Mouse (Mus musculus) natural killer cell, adult 2 months (primary cell): ENCODE results near the gene Csnk1g2.
A peak's percentile ranks its signal among the peaks of the same experiment; 100 is the strongest.
"Not testable (repeated sequence)": the region's sequence is repeated elsewhere in the genome, so short reads cannot be mapped to it uniquely, and the experiment has no call there.

Source experiments
- DNase-seq, 2 experiments: peaks; one replicate each; pipeline ENCODE4 v3.0.0; 2022; ENCODE audit warnings: low spot score in 2 of 2

Gene Csnk1g2

GRCm38 (mm10) chr10:80602698-80603325 lies 19.8 kb upstream of the Csnk1g2 start, which contains the start of the genes Scamp4 and Adat3:
Gene Scamp4 (plus strand): TSS chr10:80602872.
Gene Adat3 (plus strand): TSS chr10:80602880.
- DNase-seq: peak; percentile 92 to 95

DNA sequence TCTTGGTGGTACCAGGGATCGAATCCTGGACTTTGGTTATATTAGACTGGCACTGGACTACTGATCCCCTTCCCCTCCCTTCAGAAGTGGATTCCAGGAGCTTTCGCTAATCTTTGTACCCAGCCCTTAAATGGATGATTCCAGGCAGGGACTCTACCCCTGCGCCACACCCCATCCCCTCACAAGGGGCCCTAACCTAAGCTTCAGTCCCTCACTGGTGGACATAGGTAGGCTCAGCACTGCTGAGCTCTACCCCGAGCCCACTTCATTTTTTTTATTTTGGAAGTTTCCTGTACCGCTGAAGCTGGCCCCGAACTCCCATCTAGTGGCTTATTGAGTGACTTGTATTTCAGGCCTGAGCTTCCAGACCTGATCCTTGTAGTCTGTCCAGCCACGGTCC lies 19.3 kb upstream of the Csnk1g2 start:
- DNase-seq: no peak

DNA sequence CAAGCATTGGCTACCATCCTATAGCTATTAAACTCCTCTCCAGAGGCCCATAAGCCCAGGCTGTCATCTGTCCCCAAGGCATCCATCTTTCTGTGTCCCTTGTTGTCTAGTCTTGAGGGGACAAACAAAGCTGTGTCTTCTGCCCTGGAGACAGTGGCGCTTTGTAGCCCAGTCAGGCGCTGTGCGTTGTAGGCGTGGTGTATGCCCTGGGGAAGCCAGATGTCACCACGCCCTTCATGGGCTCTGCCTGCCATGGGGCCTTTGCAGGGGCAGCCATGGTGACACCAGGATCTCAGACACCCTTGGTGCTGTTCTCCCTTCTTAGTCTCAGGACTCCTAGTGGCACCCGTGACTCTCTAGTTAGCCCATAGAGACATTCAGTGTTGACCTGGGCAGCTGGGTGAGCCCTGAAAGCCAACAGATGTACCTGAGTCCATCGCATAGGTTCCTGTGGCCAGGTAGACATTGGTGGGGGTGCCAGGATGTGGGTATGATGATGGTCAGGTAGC lies 18.6 kb upstream of the Csnk1g2 start:
- peak in 1 of 2 experiments; percentile 61 for DNase-seq

DNA sequence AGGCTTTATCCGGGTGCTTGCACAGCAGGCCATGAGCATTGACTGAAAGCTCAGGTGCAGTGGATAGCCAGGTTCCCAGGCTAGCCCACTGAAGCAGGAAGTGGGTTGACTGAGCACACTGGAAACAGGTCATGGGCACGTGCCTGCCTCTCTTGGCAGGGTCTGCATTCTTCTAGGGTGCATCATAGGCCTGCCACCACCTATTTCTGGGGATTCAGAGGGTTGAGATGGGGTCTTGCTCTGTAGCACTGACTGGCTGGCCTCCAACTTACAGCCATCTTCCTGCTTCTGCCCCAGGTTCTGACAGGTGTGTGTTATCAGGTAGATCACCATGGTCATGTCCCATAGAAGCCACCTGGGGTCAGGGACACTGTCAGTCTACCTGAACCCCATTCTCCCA lies 17.6 kb upstream of the Csnk1g2 start:
- no peak for DNase-seq

DNA sequence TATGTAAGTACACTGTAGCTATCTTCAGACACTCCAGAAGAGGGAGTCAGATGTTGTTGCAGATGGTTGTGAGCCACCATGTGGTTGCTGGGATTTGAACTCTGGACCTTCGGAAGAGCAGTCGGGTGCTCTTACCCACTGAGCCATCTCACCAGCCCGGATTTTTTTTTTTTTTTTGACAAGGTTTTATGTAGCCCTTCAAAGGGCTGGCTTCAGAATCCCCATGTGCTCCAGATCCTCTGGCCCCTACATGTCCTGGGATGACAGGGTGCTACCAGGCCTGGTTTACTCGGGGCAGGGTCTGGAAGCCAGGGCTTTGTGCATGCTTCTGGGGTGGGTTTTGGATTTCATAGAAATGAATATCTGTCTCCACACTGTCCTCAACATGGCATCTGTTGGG lies 16.9 kb upstream of the Csnk1g2 start, which contains the start of gene Gm49322:
Gene Gm49322 (plus strand): TSS at position 301 of the 400 bp plus-strand sequence.
- DNase-seq: not testable (repeated sequence)

DNA sequence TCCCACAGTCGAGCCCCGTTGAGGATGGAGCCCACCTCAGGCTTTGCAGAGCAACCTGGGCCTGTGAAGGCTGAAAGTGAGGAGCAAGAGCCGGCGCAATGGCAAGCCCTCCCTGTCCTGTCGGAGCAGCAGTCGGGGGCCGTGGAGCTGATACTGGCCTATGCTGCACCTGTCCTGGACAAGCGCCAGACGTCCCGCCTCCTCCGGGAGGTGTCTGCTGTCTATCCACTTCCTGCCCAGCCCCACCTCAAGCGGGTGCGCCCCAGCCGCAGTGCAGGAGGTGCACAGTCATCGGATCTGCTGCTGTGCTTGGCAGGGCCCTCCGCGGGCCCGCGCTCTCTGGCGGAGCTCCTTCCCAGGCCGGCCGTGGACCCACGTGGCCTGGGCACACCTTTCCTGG lies 16.3 kb upstream of the Csnk1g2 start:
- no peak for DNase-seq

- DNase-seq: no peak
Measured at GRCm38 (mm10) chr10:80606737-80607350, 15.8 kb upstream of the Csnk1g2 start.

DNA sequence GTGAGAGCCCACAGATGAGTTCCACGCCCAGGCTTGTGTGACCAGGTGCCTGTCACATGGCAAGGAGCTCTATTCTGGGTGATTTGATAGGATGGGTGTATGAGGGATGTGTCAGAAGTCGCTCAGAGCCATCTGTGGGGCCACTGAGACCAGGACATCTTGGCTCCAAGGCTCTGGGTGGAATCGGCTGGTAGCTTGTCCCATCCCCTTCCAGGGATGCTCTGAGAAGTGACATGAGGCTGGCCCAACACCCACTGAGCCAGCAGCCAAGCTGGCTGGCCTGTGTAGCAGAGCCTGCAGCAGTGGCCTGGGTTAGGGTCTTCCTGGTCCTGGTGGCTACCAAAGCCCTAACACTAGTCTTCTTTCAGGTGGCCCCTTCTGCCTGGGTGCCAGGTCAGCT lies 14.2 kb upstream of the Csnk1g2 start:
- no peak for DNase-seq

- DNase-seq: no peak
Measured at GRCm38 (mm10) chr10:80609269-80609924, 13.2 kb upstream of the Csnk1g2 start.

GRCm38 (mm10) chr10:80610116-80610785 lies 12.4 kb upstream of the Csnk1g2 start:
- DNase-seq: no peak

GRCm38 (mm10) chr10:80611024-80611423 lies 11.6 kb upstream of the Csnk1g2 start:
- peak; percentile 57 to 67 for DNase-seq

DNA sequence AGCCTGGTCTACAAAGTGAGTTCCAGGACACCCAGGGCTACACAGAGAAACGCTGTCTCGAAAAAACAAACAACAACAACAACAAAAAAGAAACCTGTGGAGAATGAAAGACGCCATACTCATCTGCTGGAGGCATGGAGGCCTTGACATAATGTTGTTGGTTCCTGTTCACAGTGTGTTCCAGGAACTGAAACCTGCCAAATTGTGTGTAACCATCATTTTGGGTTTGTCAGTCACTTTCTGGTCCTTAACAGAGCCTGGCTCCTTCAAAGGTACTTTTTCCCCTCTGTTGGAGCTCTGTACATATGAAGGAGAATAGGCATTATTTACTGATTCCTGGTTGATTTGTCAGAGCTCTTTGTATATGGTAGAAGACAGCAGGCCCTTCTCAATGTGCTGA lies 10.7 kb upstream of the Csnk1g2 start:
- DNase-seq: no peak

DNA sequence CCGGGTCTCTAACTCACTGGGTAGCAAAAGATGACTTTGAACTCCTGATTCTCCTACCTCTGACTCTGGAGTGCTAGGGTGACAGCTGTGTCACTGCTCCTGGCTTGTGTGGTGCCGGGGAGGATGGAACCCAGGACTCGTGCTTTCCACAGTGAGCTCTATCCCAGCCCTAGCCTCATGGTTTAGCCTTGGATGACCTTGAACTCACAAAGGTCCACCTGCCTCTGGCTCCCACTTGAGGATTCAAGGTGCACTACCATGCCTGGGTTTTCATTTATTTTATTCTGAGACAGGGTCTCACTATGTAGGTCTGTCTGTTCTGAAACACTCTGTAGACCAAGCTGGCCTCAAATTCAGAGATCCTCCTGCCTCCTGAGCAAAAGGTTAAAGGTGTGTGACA lies 8.8 kb upstream of the Csnk1g2 start:
- no peak for DNase-seq

DNA sequence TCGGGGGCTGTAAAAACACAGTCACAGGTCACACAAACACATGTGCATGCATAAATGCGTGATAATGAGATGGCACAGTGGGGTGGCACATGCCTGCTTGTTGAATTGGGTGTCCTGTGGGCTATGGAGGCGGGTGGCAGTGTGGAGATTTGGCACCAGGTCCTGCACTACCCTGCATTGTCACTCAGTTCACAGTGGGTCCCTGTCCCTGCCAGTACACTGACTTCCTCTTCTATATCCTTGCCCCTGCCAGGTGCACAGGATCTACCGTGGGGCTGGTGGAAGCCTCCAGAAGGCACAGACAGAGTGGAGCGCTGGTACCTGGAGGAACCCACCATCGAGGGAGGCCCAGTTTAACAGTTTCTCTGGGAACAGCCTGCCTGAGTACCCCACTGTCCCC lies 8.3 kb upstream of the Csnk1g2 start:
- no peak for DNase-seq

- peak; percentile 58 to 67 for DNase-seq
Measured at GRCm38 (mm10) chr10:80618181-80618580, 4.5 kb upstream of the Csnk1g2 start.

DNA sequence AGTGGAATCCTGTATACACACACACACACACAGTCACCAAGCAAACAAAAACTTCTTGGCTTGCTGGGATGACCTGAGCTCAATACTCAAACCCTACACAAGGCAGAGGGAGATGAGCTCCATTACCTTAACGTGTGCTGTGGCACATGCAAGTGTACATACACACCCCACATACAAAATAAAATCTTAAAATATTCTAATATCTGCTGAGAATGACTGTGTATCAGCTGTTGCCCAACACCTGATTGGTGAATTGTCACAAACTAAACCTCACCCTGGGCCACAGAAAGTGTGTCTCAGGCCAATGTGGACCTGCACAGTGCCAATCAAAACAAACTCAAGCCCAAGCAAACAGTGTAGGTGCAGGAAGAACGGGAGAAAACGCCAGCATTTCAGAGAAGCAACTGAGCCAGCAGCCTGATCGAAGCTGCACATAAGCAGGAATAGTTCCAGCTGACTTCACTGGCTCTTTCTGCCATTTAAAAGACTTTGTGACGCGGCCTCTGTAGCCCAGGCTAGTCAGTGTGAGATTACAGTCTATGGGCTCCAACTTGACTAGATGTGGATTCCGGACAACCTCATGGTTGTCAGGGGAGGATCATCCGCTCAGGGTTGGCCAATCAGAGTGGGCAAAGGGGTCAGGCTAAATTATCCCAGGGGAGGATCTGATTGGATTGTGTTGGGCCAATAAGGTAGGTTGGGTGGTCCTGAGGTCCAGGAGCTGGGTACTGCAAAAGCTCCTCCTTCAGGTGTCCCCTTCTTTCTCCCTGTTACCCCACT lies 3.0 kb upstream of the Csnk1g2 start:
- DNase-seq: no peak

DNA sequence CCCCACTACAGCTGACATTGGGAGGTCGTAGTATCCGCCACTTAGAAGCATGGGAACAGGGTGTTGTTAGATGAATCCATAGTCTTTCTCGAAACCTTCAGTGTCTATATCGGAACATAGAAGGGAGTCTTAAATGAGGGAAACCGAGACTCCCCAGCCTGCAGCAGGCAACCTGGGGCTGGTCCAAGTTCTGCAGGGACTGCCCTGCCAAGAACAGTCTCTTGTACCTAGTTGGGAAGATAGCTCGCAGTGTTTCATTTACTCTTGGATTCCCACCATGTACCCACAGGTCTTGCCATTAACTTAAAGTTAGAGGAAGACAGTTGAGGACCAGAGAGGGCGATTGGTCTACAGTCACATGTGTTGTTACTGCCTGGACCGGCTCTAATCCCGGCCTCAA lies 2.3 kb upstream of the Csnk1g2 start:
- no peak for DNase-seq

DNA sequence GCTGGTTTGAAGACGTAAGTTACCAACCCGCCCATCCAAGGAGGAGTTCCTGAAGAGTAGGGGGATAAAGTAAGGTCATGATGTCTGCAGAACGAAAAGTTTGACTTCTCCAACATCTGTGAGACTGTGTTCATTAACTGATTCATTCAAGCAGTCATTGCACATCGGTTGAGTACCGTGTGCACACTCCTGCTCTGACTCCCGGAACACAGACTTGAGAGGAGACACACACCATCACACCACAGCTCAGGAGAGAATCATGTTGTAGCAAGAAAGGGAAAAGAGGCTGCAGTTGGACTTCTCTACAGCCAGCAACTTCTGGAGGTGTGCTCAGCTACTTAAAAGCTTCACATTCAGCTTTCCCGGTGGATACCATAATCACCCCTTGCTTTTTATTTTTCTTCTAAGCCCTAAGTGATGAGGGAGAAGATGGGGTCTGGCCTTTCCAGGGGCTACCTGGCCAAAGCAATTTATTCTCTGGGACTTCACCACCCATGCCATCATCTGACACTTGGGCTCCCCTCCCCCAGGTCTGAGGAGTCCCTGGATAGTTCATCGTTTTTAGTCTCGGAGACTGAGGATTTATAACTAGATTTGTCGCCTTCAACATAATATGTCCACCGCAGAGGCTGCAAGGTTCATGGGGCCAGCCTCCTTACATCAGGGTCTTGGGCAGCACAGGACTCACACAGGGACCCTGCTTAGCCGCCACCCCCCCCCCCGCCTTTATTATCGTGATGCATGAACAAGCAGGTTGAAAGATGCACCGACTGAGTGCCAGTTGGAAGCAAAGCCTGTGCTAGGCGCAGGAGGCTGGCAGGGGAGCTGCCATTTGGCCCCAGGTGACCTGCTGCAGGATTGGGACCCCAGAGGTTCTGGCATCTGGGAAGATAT lies 1.6 kb upstream of the Csnk1g2 start:
- no peak for DNase-seq

DNA sequence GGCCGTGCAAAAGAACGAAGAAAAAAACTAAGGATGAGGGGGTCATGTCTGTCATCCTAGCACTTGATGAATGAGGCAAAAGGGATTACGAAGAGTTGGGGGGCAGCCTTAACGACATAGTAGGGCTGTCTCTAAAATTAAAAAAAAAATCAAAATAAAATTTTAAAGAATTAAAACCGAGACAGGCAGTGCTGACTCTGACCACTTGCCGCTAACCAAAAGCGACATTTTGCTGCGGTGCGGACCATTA lies 1.0 kb upstream of the Csnk1g2 start:
- no peak for DNase-seq

GRCm38 (mm10) chr10:80621940-80622660 lies 538 bp upstream of the Csnk1g2 start:
- peak; percentile 100 for DNase-seq
